Mouse (Mus musculus) adrenal gland, postnatal 14 days (tissue): ENCODE measurements around the gene Samsn1. TPM values are rescaled to one million over a fixed set of nuclear protein-coding genes. Genes with fewer than 3 reads are reported as not detected.

Experiments used
- DNase-seq: peaks from one replicate; pipeline ENCODE4 v3.0.0; 2021; ENCODE audit warnings: mixed read lengths
- total RNA-seq: library from RNA; stranded (reverse); gene quantifications from 2 replicates; pipeline ENCODE4 v1.2.3, GENCODE M21; 2021

Gene Samsn1
- total RNA-seq, 1 experiment from 2014 or later: 1.1 TPM

GRCm38 (mm10) chr16:75933357-75933756 lies 88.7 kb downstream of the Samsn1 start:
- DNase-seq: no peak

- DNase-seq: no peak
These were observed 91.9 kb downstream of the Samsn1 start for GRCm38 (mm10) chr16:75930222-75930553.

- no peak for DNase-seq
These were observed 92.4 kb downstream of the Samsn1 start for GRCm38 (mm10) chr16:75929536-75930221.

GRCm38 (mm10) chr16:75926511-75926910 lies 95.6 kb downstream of the Samsn1 start:
- no peak for DNase-seq

- no peak for DNase-seq
These were observed 101.2 kb downstream of the Samsn1 start for GRCm38 (mm10) chr16:75920870-75921269.

- DNase-seq: no peak
These were observed 102.8 kb downstream of the Samsn1 start for GRCm38 (mm10) chr16:75919298-75919697.

- no peak for DNase-seq
These were observed 104.4 kb downstream of the Samsn1 start for GRCm38 (mm10) chr16:75917712-75918111.

GRCm38 (mm10) chr16:75912051-75912450 lies 110.0 kb downstream of the Samsn1 start:
- DNase-seq: no peak

- peak; percentile 11 for DNase-seq
These were observed 113.2 kb downstream of the Samsn1 start for GRCm38 (mm10) chr16:75908635-75909494.

- DNase-seq: no peak
These were observed 115.3 kb downstream of the Samsn1 start for GRCm38 (mm10) chr16:75906790-75907189.

- no peak for DNase-seq
These were observed 115.8 kb downstream of the Samsn1 start for GRCm38 (mm10) chr16:75906260-75906659.

GRCm38 (mm10) chr16:75905324-75905723 lies 116.8 kb downstream of the Samsn1 start:
- DNase-seq: no peak

GRCm38 (mm10) chr16:75904072-75904471 lies 118.0 kb downstream of the Samsn1 start:
- no peak for DNase-seq

GRCm38 (mm10) chr16:75903028-75903427 lies 119.1 kb downstream of the Samsn1 start:
- no peak for DNase-seq

- DNase-seq: no peak
These were observed 122.0 kb downstream of the Samsn1 start for GRCm38 (mm10) chr16:75899885-75900620.

- DNase-seq: peak; percentile 24
These were observed 124.2 kb downstream of the Samsn1 start for GRCm38 (mm10) chr16:75897828-75898367.

GRCm38 (mm10) chr16:75894263-75894901 lies 127.7 kb downstream of the Samsn1 start:
- DNase-seq: no peak

GRCm38 (mm10) chr16:75893470-75893869 lies 128.6 kb downstream of the Samsn1 start:
- DNase-seq: no peak

- DNase-seq: no peak
These were observed 132.9 kb downstream of the Samsn1 start for GRCm38 (mm10) chr16:75889081-75889646.

- no peak for DNase-seq
These were observed 134.9 kb downstream of the Samsn1 start for GRCm38 (mm10) chr16:75887203-75887602.

GRCm38 (mm10) chr16:75878885-75879284 lies 143.2 kb downstream of the Samsn1 start:
- no peak for DNase-seq

- peak; percentile 19 for DNase-seq
These were observed 144.9 kb downstream of the Samsn1 start for GRCm38 (mm10) chr16:75877170-75877569.
